Mouse (Mus musculus): ENCODE data around the gene 6820408C15Rik. TPM values are rescaled to one million over a fixed set of nuclear protein-coding genes. Genes with fewer than 3 reads are reported as not detected.

6820408C15Rik gene
- total and polyA plus RNA-seq, 2 experiments from 2014 or later: 1.8 to 4.9 TPM

DNA sequence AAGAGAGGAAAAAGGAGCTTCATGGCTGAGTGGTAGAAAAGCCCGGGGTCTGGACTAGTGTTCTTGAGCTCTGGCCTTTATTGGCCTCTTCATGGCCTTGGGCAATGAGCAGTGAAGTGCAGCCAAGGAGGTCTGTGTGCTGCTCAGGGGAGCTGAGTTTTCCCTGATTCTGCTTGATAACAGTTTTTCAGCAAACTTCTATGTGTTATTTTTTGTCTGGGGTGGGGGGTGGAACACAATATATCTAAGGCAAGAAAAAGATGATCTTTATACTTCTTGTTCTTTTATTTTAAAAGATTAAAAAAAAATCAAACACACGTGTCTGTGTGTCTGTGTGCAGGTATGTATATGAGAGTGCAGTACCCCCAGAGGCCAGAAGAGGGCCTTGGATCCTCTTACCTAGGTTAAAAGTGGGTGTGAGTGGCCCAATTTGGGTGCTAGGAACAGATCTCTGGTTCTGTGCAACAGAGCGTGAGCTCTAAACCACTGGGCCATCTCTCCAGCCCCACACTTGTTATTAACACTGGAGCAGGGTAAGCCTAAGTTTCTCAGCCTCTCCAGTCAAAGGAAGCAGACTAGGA is 49.3 kb downstream of the 6820408C15Rik start, which contains the start of gene Defb23:
TSS of gene Defb23 (minus strand) at position 51 of the 581 bp plus-strand sequence.
- Histone ChIP-seq H3K27me3 (ENCODE audit: insufficient read depth, low read length) (no peaks in the 10 kb centered on the region), H3K9me3 (ENCODE audit: low read length) (no peaks in the 10 kb centered on the region), H3K4me3 (ENCODE audit: low read depth, low read length) (no peak within 1 kb of the TSS), H3K4me1 (ENCODE audit: insufficient read depth, low read length) (no peaks in the 10 kb centered on the region), H3K9ac (replicated peaks; ENCODE audit: low read length, poor library complexity, severe bottlenecking) (no peak within 1 kb of the TSS), H3K36me3 (ENCODE audit: insufficient read depth, low read length) (no peaks in the 10 kb centered on the region), H3K27ac (ENCODE audit: low read depth, low read length) (no peak within 1 kb of the TSS), H3K4me2 (ENCODE audit: low read depth, low read length, poor library complexity, severe bottlenecking) (no peak within 1 kb of the TSS)
- DNase-seq (ENCODE audit: low spot score) (no peak), ATAC-seq (ENCODE audit: low FRiP score) (no peak)
- WGBS: 93% methylated on average over 3 of the region's 3 CpGs
- peak; percentile 17 for TF ChIP-seq CTCF (IDR thresholded peaks at IDR 0.05)

GRCm38 (mm10) chr2:152470973-152471372 is 55.6 kb downstream of the 6820408C15Rik start:
- Histone ChIP-seq H3K4me1 (ENCODE audit: insufficient read depth, low read length) (no peaks in the 10 kb centered on the region), H3K4me3 (ENCODE audit: low read depth, low read length) (no peak overlapping the region), H3K27ac (ENCODE audit: low read depth, low read length) (no peak overlapping the region), H3K9me3 (ENCODE audit: low read length) (no peaks in the 10 kb centered on the region), H3K27me3 (ENCODE audit: insufficient read depth, low read length) (no peaks in the 10 kb centered on the region), H3K9ac (replicated peaks; ENCODE audit: low read length, poor library complexity, severe bottlenecking) (no peak overlapping the region), H3K4me2 (ENCODE audit: low read depth, low read length, poor library complexity, severe bottlenecking) (no peak overlapping the region), H3K36me3 (ENCODE audit: insufficient read depth, low read length) (no peaks in the 10 kb centered on the region)
- peak; percentile 88 for TF ChIP-seq CTCF (IDR thresholded peaks at IDR 0.05)
- DNase-seq (ENCODE audit: low spot score): peak; percentile 68
- 28% methylated on average over 7 of the region's 7 CpGs for WGBS
- no peak for ATAC-seq (ENCODE audit: low FRiP score)

DNA sequence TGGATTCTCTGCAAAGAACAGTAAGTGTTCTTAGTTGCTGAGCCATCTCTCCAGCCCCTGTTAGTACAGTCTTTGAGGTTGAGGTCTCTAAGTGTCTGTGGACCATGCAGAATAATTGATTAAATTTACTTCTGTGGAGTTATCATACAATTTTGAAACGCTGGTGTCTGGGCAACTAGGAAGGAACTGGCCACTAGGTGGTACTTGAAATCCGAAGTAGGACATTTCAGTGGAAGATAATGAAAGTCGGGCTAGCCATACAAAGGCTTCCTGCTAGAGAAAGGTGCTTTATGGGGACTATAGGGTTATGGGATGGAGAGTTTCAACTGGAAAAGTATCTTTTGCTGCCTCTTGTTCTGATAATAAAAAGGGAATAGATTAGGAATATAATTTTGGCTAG is 57.0 kb downstream of the 6820408C15Rik start:
- no peak for ATAC-seq (ENCODE audit: low FRiP score)

GRCm38 (mm10) chr2:152476763-152477162 is 61.4 kb downstream of the 6820408C15Rik start, which contains the start of gene Defb20:
Gene Defb20, plus strand, starts transcription at chr2:152477063.
- H3K27me3 ChIP-seq (ENCODE audit: insufficient read depth, low read length): no peaks in the 10 kb centered on the region
- no peak within 1 kb of the TSS for H3K4me2 ChIP-seq (ENCODE audit: low read depth, low read length, poor library complexity, severe bottlenecking)
- 66% methylated on average over 2 of the region's 2 CpGs for WGBS
- no peak within 1 kb of the TSS for H3K9ac ChIP-seq (replicated peaks; ENCODE audit: low read length, poor library complexity, severe bottlenecking)
- no peak within 1 kb of the TSS for H3K27ac ChIP-seq (ENCODE audit: low read depth, low read length)
- no peak for ATAC-seq (ENCODE audit: low FRiP score)
- TF ChIP-seq CTCF (IDR thresholded peaks at IDR 0.05): no peak
- DNase-seq (ENCODE audit: low spot score): no peak
- no peaks in the 10 kb centered on the region for H3K36me3 ChIP-seq (ENCODE audit: insufficient read depth, low read length)
- no peak within 1 kb of the TSS for H3K4me3 ChIP-seq (ENCODE audit: low read depth, low read length)
- H3K4me1 ChIP-seq (ENCODE audit: insufficient read depth, low read length): no peaks in the 10 kb centered on the region
- no peaks in the 10 kb centered on the region for H3K9me3 ChIP-seq (ENCODE audit: low read length)

More for the DNA sequence above, 57.0 kb downstream of the 6820408C15Rik start:
- no peaks in the 10 kb centered on the region for H3K9me3 ChIP-seq (ENCODE audit: low read length)
- WGBS: 27% methylated on average over 3 of the region's 3 CpGs
- no peaks in the 10 kb centered on the region for H3K4me1 ChIP-seq (ENCODE audit: insufficient read depth, low read length)
- H3K4me2 ChIP-seq (ENCODE audit: low read depth, low read length, poor library complexity, severe bottlenecking): no peak overlapping the region
- peak; percentile 66 for TF ChIP-seq CTCF (IDR thresholded peaks at IDR 0.05)
- no peak overlapping the region for H3K27ac ChIP-seq (ENCODE audit: low read depth, low read length)
- H3K9ac ChIP-seq (replicated peaks; ENCODE audit: low read length, poor library complexity, severe bottlenecking): no peak overlapping the region
- no peak overlapping the region for H3K4me3 ChIP-seq (ENCODE audit: low read depth, low read length)
- no peaks in the 10 kb centered on the region for H3K36me3 ChIP-seq (ENCODE audit: insufficient read depth, low read length)
- DNase-seq (ENCODE audit: low spot score): peak; percentile 15
- H3K27me3 ChIP-seq (ENCODE audit: insufficient read depth, low read length): no peaks in the 10 kb centered on the region

- Histone ChIP-seq H3K27ac (ENCODE audit: low read depth, low read length) (no peak overlapping the region), H3K4me3 (ENCODE audit: low read depth, low read length) (no peak overlapping the region), H3K27me3 (ENCODE audit: insufficient read depth, low read length) (no peaks in the 10 kb centered on the region), H3K4me2 (ENCODE audit: low read depth, low read length, poor library complexity, severe bottlenecking) (no peak overlapping the region), H3K36me3 (ENCODE audit: insufficient read depth, low read length) (no peaks in the 10 kb centered on the region), H3K9ac (replicated peaks; ENCODE audit: low read length, poor library complexity, severe bottlenecking) (no peak overlapping the region), H3K4me1 (ENCODE audit: insufficient read depth, low read length) (no peaks in the 10 kb centered on the region), H3K9me3 (ENCODE audit: low read length) (no peaks in the 10 kb centered on the region)
- WGBS: 83% methylated on average over 3 of the region's 3 CpGs
- ATAC-seq (ENCODE audit: low FRiP score): no peak
- TF ChIP-seq CTCF (IDR thresholded peaks at IDR 0.05): no peak
- no peak for DNase-seq (ENCODE audit: low spot score)
These were observed 65.5 kb downstream of the 6820408C15Rik start for GRCm38 (mm10) chr2:152480881-152481280.

DNA sequence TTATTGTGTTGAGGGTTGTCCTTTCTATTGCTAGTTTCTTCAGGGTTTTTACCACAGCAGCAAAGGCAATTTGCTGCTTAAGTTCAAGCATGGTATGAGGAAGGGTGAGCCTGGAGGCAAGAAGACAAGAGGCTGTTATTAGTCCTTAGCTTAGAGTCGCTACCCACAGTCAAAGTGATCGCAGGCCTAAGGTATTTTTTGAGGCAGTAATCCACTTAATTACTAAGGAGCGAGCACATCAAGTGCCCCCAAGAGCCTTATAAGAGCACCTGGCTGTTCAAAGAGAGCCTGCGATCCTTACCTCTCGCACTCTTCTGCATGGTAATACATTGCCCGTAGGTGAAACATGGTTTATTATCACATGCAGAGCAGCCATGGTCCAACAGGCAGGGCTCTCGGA is 66.3 kb downstream of the 6820408C15Rik start:
- no peak for DNase-seq (ENCODE audit: low spot score)
- TF ChIP-seq CTCF (IDR thresholded peaks at IDR 0.05): no peak
- Histone ChIP-seq H3K4me1 (ENCODE audit: insufficient read depth, low read length) (no peaks in the 10 kb centered on the region), H3K4me2 (ENCODE audit: low read depth, low read length, poor library complexity, severe bottlenecking) (no peak overlapping the region), H3K36me3 (ENCODE audit: insufficient read depth, low read length) (no peaks in the 10 kb centered on the region), H3K27me3 (ENCODE audit: insufficient read depth, low read length) (no peaks in the 10 kb centered on the region), H3K9me3 (ENCODE audit: low read length) (no peaks in the 10 kb centered on the region), H3K4me3 (ENCODE audit: low read depth, low read length) (no peak overlapping the region), H3K27ac (ENCODE audit: low read depth, low read length) (no peak overlapping the region), H3K9ac (replicated peaks; ENCODE audit: low read length, poor library complexity, severe bottlenecking) (no peak overlapping the region)
- ATAC-seq (ENCODE audit: low FRiP score): no peak
- 89% methylated on average over 7 of the region's 7 CpGs for WGBS

All from midbrain, postnatal 0 days (tissue).